In the genomic region with DNA sequence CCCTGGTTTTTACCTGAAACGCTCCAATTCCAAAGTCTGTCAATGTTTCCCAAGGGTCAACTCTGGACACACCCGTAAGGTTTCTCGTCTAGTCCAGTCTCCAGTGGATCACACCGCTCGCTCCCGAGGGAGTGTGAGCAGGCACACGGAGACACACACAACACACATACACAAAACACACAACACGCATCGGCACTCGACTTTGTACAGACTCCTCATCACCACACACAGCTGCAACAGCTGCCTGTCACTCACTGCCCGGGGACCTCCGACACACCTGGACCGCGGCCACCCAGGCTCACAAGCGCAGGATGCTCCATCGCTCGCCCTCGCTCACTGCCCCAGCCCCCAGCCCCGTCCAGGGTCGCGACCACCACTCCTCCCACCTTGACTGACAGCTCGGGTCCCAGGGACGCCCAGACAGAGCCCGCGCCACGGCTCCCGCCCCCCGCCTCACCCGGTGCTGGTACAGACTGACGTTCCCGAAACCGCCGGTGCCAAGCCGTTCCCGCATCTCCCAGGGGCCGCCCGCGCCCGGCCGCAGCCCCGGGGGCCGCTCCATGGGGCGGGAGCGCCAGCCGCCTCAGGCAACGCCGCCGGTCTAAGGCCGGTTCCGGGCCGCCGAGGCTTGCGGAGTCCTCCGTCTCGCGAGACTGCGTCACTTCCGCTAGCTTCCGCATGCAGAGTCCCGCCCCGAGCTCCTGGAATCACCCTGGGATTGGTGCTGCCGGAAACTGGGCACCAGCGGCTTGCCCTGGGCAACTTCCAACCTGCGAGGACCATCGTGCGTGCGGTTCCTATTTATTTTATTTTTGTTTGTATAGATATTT, we compare ENCODE assay signal across 8 mouse cellular contexts. TPM values are rescaled to one million over a fixed set of nuclear protein-coding genes. Genes with fewer than 3 reads are reported as not detected.
A peak's percentile ranks its signal among the peaks of the same experiment; 100 is the strongest.
DNase-seq lines count a peak whose midpoint lies in the region; ATAC-seq lines count a peak whose summit lies in the region.

A gene (minus strand): TSS at position 650 of the 830 bp plus-strand sequence.

- peak; percentile 100 for ATAC-seq in inflammation-experienced regulatory T-cells, adult 6 months
- peak; percentile 92 for ATAC-seq in megakaryocyte-erythroid progenitor cell, adult 5-6 weeks (replicated peaks; ENCODE audit: low FRiP score, low TSS enrichment, poor library complexity, severe bottlenecking)

- intact Hi-C loops in gastrocnemius, postnatal 14 days (cut with DNase I; ENCODE audit: low total_unique reads): no loop called here
- intact Hi-C loops in left cerebral cortex, postnatal 10 days (cut with DNase I): no loop called here

- peak; percentile 96 to 98 for DNase-seq in adrenal gland, adult (ENCODE audit: inconsistent age in 2 of 2, low spot score in 1 of 2)
- DNase-seq in embryo, embryonic 10.5 days (ENCODE audit: low spot score): peak; percentile 99
- peak; percentile 97 for DNase-seq in gastrocnemius, postnatal 14 days
- peak; percentile 92 to 97 for DNase-seq in left cerebral cortex, postnatal 10 days (ENCODE audit: extremely low spot score in 1 of 2, low spot score in 2 of 2)
- peak; percentile 95 for DNase-seq in right cerebral cortex, postnatal 25 days
- DNase-seq in urinary bladder, postnatal 4 days (ENCODE audit: low spot score in 2 of 2): peak; percentile 91 to 98

RNA-seq across cellular contexts. Expression of the gene that starts here (rescaled TPM):
- total RNA-seq in gastrocnemius, postnatal 14 days (2021): 10 to 100 TPM; 13.6 to 16.0 TPM
- polyA plus RNA-seq in inflammation-experienced regulatory T-cells, adult 6 months (2017; shearing (Covaris generic)): 10 to 100 TPM; 39.5 to 49.3 (median 40.2) TPM
- total RNA-seq in left cerebral cortex, postnatal 10 days (2021): 10 to 100 TPM; 46.7 to 49.6 TPM
- total RNA-seq in megakaryocyte-erythroid progenitor cell, adult 5-6 weeks (2014; fragmentation: Nextera tagmentation): 51.8 and 62.3 TPM in 2 replicates
- total RNA-seq in megakaryocyte-erythroid progenitor cell, adult 5-6 weeks (2017): 66.0 and 75.8 TPM in 2 replicates

Comparison
In these comparisons a context has a peak if more than half of its experiments do, and no peak if none do; other contexts are left out.
1. Peak in every context shown above with its lines: DNase-seq and ATAC-seq.